Mouse (Mus musculus): ENCODE data around the gene Adprhl2. TPM values are rescaled to one million over a fixed set of nuclear protein-coding genes. Genes with fewer than 3 reads are reported as not detected.

Adprhl2 gene
- polyA plus RNA-seq, 1 experiment, result 27.9 TPM

DNA sequence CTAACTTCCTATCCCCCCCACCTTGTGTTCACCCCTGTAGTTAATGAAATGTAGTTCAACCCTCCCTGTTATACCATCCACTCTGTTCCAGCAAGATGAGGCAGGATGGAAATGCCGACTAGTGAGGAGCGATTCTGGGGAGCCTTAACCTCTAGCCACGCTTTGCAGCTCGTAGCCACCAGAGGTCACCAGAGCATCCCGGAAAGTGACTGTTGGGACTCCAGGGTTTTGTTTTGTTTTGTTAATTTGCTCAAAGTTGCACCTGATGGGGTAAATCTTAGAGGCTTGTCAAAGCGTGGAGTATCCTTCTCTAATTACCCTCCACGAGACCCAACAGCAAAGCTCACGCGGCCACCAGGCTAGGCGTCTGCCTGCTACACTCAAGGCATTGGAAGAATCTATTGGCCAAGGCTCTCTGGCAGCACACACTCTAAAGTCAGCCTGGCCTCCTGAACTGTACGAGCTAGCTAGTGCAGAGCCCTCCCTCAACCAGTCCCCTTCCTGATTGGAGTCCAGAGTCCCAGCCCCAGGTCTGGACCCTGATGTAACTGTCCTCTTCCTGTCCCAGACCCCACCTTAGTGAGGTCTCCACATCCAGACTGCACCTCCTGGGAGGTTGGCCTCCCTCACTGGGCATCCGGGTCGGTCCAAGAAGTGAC is 43.5 kb downstream of the Adprhl2 start:
- WGBS, result 14% methylated on average over 13 of the region's 13 CpGs
- DNase-seq (ENCODE audit: low read depth, low spot score), result no peak

DNA sequence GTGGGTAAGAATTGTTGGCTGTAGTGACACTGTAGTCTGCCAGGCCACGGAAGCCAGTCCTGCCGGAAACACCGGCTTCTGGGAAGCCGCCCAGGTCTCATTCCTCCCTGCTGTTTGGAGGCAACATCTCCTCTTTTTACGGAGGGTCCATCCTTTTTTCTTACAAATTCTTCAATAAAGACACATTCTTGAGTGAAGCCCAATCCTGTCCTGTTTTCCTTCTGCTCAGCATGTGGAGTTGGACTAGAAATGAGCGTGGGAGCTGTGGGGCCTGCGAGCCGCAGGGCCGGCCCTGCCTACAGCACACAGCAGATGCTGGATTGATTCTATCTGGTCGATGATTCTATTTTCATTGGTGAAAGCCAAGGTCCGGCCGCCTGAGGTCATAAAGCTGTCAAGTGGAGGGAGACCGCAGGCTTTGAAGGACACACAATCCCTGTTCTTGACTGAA is 45.8 kb downstream of the Adprhl2 start:
- WGBS, result 77% methylated on average over 13 of the region's 13 CpGs
- no peak for DNase-seq (ENCODE audit: low read depth, low spot score)

DNA sequence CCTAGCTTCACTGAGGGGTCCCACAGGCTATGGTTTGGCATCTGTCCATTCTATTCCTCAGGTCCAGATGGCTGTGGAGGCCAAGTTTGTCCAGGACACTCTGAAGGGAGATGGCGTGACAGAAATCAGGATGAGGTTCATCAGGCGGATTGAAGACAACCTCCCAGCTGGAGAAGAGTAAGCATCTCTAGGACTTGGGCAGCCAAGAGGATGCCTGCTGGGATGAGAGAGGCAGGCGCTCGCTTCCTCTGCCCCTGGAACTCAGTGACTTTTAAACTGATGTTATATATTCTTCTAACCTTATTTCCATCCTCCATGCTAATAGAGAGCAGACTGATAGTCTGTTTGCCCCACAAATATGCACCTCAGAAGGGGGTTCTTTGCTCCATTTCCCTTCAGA is 46.4 kb downstream of the Adprhl2 start:
- no peak for DNase-seq (ENCODE audit: low read depth, low spot score)
- WGBS, result 93% methylated on average over 4 of the region's 4 CpGs

DNA sequence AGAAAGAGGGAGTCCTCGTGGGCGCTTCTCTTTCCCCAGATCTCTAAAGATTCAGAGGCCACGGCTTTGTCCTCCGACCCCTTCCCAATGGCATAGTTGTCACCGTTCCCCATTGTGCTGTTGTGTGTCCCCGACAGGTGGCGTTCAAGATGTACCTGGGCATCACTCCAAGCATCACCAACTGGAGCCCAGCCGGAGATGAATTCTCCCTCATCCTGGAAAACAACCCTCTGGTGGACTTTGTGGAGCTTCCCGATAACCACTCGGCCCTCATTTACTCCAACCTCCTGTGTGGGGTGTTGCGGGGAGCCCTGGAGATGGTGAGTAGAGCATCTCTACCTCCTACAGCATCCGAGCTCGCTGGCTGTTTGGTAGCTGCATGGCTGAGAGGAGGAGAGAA is 47.8 kb downstream of the Adprhl2 start:
- 88% methylated on average over 13 of the region's 13 CpGs for WGBS
- no peak for DNase-seq (ENCODE audit: low read depth, low spot score)

DNA sequence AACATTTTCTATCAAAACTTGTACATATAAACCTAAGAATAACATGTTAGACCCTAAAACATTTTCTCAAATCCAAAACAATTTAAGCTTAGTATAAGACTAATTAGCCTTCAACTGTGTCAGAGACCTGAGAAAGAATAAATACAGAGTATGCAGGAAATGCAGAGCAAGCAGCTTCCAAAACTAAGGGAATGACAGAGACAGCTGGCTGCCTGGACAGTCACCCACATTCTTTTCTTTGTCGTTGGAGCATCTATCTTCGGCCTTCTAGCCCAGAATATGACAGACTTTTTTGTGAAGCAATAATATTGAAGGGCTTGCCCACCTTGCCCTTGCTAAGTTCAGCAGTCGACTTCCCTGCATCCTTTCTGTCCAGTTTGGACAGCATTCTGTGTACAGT is 52.2 kb downstream of the Adprhl2 start:
- 64% methylated on average over 3 of the region's 3 CpGs for WGBS
- no peak for DNase-seq (ENCODE audit: low read depth, low spot score)

Other genes starting within 250 kb of the Adprhl2 start
- 30.7 and 31.3 TPM in 2 replicates for gene Lsm10, start 225.1 kb downstream of the Adprhl2 start, polyA plus RNA-seq (2012; rRNA removed)
- gene Stk40, start 217.7 kb downstream of the Adprhl2 start, polyA plus RNA-seq (2012; rRNA removed), result 24.4 and 24.6 TPM in 2 replicates
- 21.2 and 24.3 TPM in 2 replicates for gene Eva1b, start 174.0 kb downstream of the Adprhl2 start, polyA plus RNA-seq (2012; rRNA removed)
- 2.4 and 5.0 TPM in 2 replicates for gene Sh3d21, start 158.2 kb downstream of the Adprhl2 start, polyA plus RNA-seq (2012; rRNA removed)
- gene Thrap3, start 118.9 kb downstream of the Adprhl2 start, polyA plus RNA-seq (2012; rRNA removed), result 35.4 and 48.1 TPM in 2 replicates
- gene Map7d1, start 65.4 kb downstream of the Adprhl2 start, polyA plus RNA-seq (2012; rRNA removed), result 26.5 and 28.4 TPM in 2 replicates
- 42.3 and 44.3 TPM in 2 replicates for gene Trappc3, start 59.4 kb downstream of the Adprhl2 start, polyA plus RNA-seq (2012; rRNA removed)
- 1.9 and 2.3 TPM in 2 replicates for gene Col8a2, start 34.9 kb downstream of the Adprhl2 start, polyA plus RNA-seq (2012; rRNA removed)
- 0.58 and 1.4 TPM in 2 replicates for gene Tekt2, start 4.0 kb upstream of the Adprhl2 start, polyA plus RNA-seq (2012; rRNA removed)
- gene Ago3, start 107.9 kb upstream of the Adprhl2 start, polyA plus RNA-seq (2012; rRNA removed), result 4.4 and 12.4 TPM in 2 replicates
- gene Ago1, start 146.9 kb upstream of the Adprhl2 start, polyA plus RNA-seq (2012; rRNA removed), result 6.2 and 11.0 TPM in 2 replicates
- gene Ago4, start 211.8 kb upstream of the Adprhl2 start, polyA plus RNA-seq (2012; rRNA removed), result 0.62 and 0.77 TPM in 2 replicates
- 1.8 and 2.4 TPM in 2 replicates for gene Clspn, start 235.2 kb upstream of the Adprhl2 start, polyA plus RNA-seq (2012; rRNA removed)

All from large intestine, adult 2 months (tissue).